Mouse (Mus musculus) midbrain, embryonic 12.5 days (tissue): ENCODE results near the gene Psmc1. TPM values are rescaled to one million over a fixed set of nuclear protein-coding genes. Genes with fewer than 3 reads are reported as not detected.
A peak's percentile ranks its signal among the peaks of the same experiment; 100 is the strongest.

ENCODE experiments used
- ATAC-seq: fragments of 200-750 bp; cut with Nextera tagmentation; 2 replicates; pipeline ENCODE4 v1.8.0; 2017; ENCODE audit warnings: low read depth, moderate TSS enrichment, moderate library complexity; ENCODE audit not compliant: low FRiP score
- H3K27ac ChIP-seq: fragments of 300-500 bp; sonication (generic); replicated peaks from 2 replicates; pipeline ENCODE4 v1.5.1; 2016; ENCODE audit warnings: mild to moderate bottlenecking
- H3K27me3 ChIP-seq: fragments of 300-500 bp; sonication (generic); 2 replicates; pipeline ENCODE4 v1.6.1; 2016; ENCODE audit warnings: mild to moderate bottlenecking
- H3K36me3 ChIP-seq: fragments of 300-500 bp; sonication (generic); 2 replicates; pipeline ENCODE4 v1.6.1; 2016
- H3K4me1 ChIP-seq: fragments of 300-500 bp; sonication (generic); 2 replicates; pipeline ENCODE4 v1.6.1; 2016
- H3K4me2 ChIP-seq: fragments of 300-500 bp; sonication (generic); replicated peaks from 2 replicates; pipeline ENCODE4 v1.6.1; 2016; ENCODE audit warnings: mild to moderate bottlenecking, moderate library complexity
- H3K4me3 ChIP-seq: fragments of 300-500 bp; sonication (generic); 2 replicates; pipeline ENCODE4 v1.5.1; 2016; ENCODE audit warnings: mild to moderate bottlenecking
- H3K9ac ChIP-seq: fragments of 300-500 bp; sonication (generic); replicated peaks from 2 replicates; pipeline ENCODE4 v1.6.1; 2016; ENCODE audit warnings: mild to moderate bottlenecking, moderate library complexity
- H3K9me3 ChIP-seq: fragments of 300-500 bp; sonication (generic); 2 replicates; pipeline ENCODE4 v1.6.1; 2016; ENCODE audit warnings: mild to moderate bottlenecking
- WGBS: fragments of 180-500 bp; shearing (Covaris S2); methylation state at CpG from one replicate; pipeline ENCODE4 v1.1.7; 2016; 5-methylcytosine and 5-hydroxymethylcytosine counted together
- polyA plus RNA-seq: library from polyadenylated mRNA; unstranded; fragments of >200 nt; fragmentation: Nextera tagmentation; extraction: Ambion mirVana; gene quantifications from 2 replicates; pipeline ENCODE4 v1.2.1, GENCODE M21; 2016

Psmc1 gene
- polyA plus RNA-seq, 1 experiment from 2014 or later: 328 TPM

DNA sequence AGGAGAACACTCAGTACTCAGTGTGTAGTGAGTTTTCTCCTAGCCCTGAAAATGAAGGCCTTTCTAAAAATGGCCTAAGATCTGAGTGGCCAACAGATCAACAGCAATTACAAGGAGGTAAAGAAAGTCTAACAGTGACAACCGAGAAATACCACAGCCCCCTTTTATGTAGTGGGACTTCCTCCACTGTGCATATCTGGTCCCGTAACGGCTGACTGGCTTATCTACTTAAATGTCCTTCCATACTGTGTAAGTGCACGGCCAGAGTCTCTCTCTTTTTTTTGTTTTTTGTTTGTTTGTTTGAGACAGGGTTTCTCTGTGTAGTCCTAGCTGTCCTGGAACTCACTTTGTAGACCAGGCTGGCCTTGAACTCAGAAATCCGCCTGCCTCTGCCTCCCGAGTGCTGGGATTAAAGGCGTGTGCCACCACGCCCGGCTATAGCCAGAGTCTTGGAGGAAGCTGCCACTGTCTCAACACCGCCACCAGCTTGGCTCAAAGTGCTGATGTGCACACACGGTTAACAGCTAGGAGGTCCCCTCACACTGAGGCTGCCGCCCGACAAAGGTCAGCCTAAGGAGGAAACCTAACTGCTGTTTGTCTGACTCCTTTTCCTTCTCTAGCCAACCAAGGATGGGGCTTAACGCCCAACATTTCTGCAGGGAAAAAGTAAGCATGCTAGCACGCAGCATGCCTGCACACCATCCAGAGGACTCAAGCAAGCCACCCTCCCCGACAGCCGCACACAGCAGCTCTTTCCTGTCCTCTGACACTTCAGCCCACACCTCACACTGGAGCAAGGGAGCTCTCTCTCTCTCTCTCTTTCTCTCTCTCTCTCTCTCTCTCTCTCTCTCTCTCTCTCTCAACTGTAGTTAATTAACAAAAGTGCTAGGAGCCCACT, 17.3 kb downstream of the Psmc1 start:
- no peak for ATAC-seq
- H3K9ac ChIP-seq: no peak overlapping the region
- H3K4me2 ChIP-seq: no peak overlapping the region
- no peaks in the 10 kb centered on the region for H3K4me1 ChIP-seq
- peaks cover 87% of the 10 kb centered on the region for H3K36me3 ChIP-seq
- no peaks in the 10 kb centered on the region for H3K9me3 ChIP-seq
- 89% methylated on average over 17 of the region's 17 CpGs for WGBS
- no peak overlapping the region for H3K27ac ChIP-seq
- H3K4me3 ChIP-seq: no peak overlapping the region
- H3K27me3 ChIP-seq: no peaks in the 10 kb centered on the region

GRCm38 (mm10) chr12:100127866-100128480, 18.0 kb downstream of the Psmc1 start:
- no peaks in the 10 kb centered on the region for H3K27me3 ChIP-seq
- H3K27ac ChIP-seq: no peak overlapping the region
- H3K9me3 ChIP-seq: no peaks in the 10 kb centered on the region
- WGBS: 81% methylated on average over 8 of the region's 8 CpGs
- no peaks in the 10 kb centered on the region for H3K4me1 ChIP-seq
- H3K4me2 ChIP-seq: no peak overlapping the region
- ATAC-seq: no peak
- peaks cover 90% of the 10 kb centered on the region for H3K36me3 ChIP-seq
- H3K4me3 ChIP-seq: no peak overlapping the region
- H3K9ac ChIP-seq: no peak overlapping the region

- no peaks in the 10 kb centered on the region for H3K27me3 ChIP-seq
- no peak overlapping the region for H3K9ac ChIP-seq
- H3K9me3 ChIP-seq: no peaks in the 10 kb centered on the region
- 90% methylated on average over 6 of the region's 6 CpGs for WGBS
- H3K4me2 ChIP-seq: no peak overlapping the region
- no peak overlapping the region for H3K27ac ChIP-seq
- H3K4me1 ChIP-seq: no peaks in the 10 kb centered on the region
- no peak overlapping the region for H3K4me3 ChIP-seq
- no peak for ATAC-seq
- peaks cover 89% of the 10 kb centered on the region for H3K36me3 ChIP-seq
Measured at GRCm38 (mm10) chr12:100128522-100128921, 18.6 kb downstream of the Psmc1 start.

GRCm38 (mm10) chr12:100128961-100129360, 19.0 kb downstream of the Psmc1 start:
- no peak for ATAC-seq
- Histone ChIP-seq H3K4me2 (no peak overlapping the region), H3K27ac (no peak overlapping the region), H3K4me1 (no peaks in the 10 kb centered on the region), H3K9ac (no peak overlapping the region), H3K27me3 (no peaks in the 10 kb centered on the region), H3K4me3 (no peak overlapping the region), H3K36me3 (peaks cover 89% of the 10 kb centered on the region), H3K9me3 (no peaks in the 10 kb centered on the region)
- WGBS: 89% methylated on average over 8 of the region's 8 CpGs

DNA sequence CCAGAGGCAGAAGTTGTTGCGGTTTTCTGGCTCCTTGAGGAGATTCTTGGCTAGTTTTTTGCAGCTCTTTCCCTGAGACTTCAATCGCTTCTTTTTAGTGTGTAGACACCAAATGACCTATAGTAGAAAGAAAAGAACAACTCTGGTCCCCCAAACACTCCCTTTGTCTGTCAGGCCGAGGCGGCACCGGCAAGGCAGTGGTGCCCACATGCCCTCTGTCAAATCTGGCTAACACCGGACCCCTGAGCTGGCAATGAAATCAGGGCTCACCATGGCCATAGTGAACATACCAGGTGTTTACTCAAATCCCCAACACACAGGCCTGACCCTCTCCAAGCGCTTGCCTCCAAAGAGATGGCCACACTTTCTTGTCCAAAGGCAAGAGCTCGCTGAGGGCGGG, 21.2 kb downstream of the Psmc1 start:
- no peaks in the 10 kb centered on the region for H3K27me3 ChIP-seq
- H3K36me3 ChIP-seq: peaks cover 84% of the 10 kb centered on the region
- H3K4me1 ChIP-seq: no peaks in the 10 kb centered on the region
- no peak overlapping the region for H3K27ac ChIP-seq
- H3K9ac ChIP-seq: no peak overlapping the region
- ATAC-seq: no peak
- H3K4me3 ChIP-seq: no peak overlapping the region
- H3K4me2 ChIP-seq: no peak overlapping the region
- WGBS: 91% methylated on average over 9 of the region's 9 CpGs
- no peaks in the 10 kb centered on the region for H3K9me3 ChIP-seq

- no peaks in the 10 kb centered on the region for H3K9me3 ChIP-seq
- no peaks in the 10 kb centered on the region for H3K27me3 ChIP-seq
- no peak overlapping the region for H3K9ac ChIP-seq
- 0 out of 2 replicates have a peak, but pooled peaks have one; percentile 41 for ATAC-seq
- H3K4me1 ChIP-seq: no peaks in the 10 kb centered on the region
- no peak overlapping the region for H3K4me3 ChIP-seq
- no peak overlapping the region for H3K27ac ChIP-seq
- WGBS: 47% methylated on average over 8 of the region's 8 CpGs
- H3K4me2 ChIP-seq: no peak overlapping the region
- H3K36me3 ChIP-seq: peaks cover 84% of the 10 kb centered on the region
Measured at GRCm38 (mm10) chr12:100131655-100132054, 21.7 kb downstream of the Psmc1 start.

- Histone ChIP-seq H3K9me3 (no peaks in the 10 kb centered on the region), H3K4me3 (no peak overlapping the region), H3K4me2 (no peak overlapping the region), H3K36me3 (peaks cover 89% of the 10 kb centered on the region), H3K9ac (no peak overlapping the region), H3K27me3 (no peaks in the 10 kb centered on the region), H3K27ac (no peak overlapping the region), H3K4me1 (no peaks in the 10 kb centered on the region)
- ATAC-seq: no peak
- 87% methylated on average over 11 of the region's 11 CpGs for WGBS
Measured at GRCm38 (mm10) chr12:100134395-100134936, 24.5 kb downstream of the Psmc1 start.

DNA sequence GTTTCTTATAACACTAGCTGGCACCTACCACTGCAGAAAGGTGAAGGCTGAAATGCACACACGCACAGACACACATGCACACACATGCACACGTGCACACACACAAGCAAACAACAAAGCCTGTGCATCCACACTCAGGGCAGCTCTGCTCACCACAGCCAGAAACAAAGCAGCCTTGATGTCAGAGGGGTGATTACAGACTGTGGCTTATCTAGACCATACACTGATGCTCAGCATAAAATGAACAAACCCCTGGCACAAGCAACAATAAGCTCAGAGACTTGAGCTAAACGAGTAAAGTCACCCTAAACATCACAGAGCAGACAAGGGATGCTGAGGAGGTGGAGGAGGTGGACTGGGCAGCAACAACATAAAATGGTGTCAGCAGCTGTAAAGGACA, 25.2 kb downstream of the Psmc1 start:
- H3K27ac ChIP-seq: no peak overlapping the region
- H3K36me3 ChIP-seq: peaks cover 89% of the 10 kb centered on the region
- H3K27me3 ChIP-seq: no peaks in the 10 kb centered on the region

GRCm38 (mm10) chr12:100142848-100143523, 33.0 kb downstream of the Psmc1 start:
- Histone ChIP-seq H3K4me1 (no peaks in the 10 kb centered on the region), H3K9ac (no peak overlapping the region), H3K9me3 (no peaks in the 10 kb centered on the region), H3K27me3 (no peaks in the 10 kb centered on the region), H3K4me2 (no peak overlapping the region), H3K27ac (no peak overlapping the region), H3K4me3 (no peak overlapping the region), H3K36me3 (peaks cover 90% of the 10 kb centered on the region)
- 94% methylated on average over 11 of the region's 11 CpGs for WGBS
- no peak for ATAC-seq

More for the DNA sequence above, 25.2 kb downstream of the Psmc1 start:
- H3K4me2 ChIP-seq: no peak overlapping the region
- no peaks in the 10 kb centered on the region for H3K9me3 ChIP-seq
- H3K4me1 ChIP-seq: no peaks in the 10 kb centered on the region
- ATAC-seq: no peak
- no peak overlapping the region for H3K4me3 ChIP-seq
- WGBS: 94% methylated on average over 3 of the region's 3 CpGs
- H3K9ac ChIP-seq: no peak overlapping the region

GRCm38 (mm10) chr12:100143737-100144136, 33.8 kb downstream of the Psmc1 start:
- H3K36me3 ChIP-seq: peaks cover 89% of the 10 kb centered on the region

DNA sequence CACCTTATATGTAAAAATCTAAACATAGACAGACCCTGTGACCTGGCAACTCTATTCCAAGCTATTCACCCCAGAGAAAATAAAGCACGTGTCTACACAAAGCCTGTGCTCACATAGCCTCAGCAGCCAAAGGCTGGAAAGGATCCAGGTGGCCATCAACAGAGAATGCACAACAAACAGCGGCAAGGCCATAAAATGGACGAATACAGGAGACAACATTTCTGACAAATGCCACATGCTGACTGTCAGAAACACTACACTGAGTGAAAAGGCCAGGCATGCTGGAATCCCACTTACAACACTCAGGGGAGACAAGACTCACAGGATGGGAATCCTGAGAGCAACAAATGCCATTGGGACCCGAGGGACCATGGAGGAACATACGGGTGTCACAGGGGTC, 34.3 kb downstream of the Psmc1 start:
- no peak overlapping the region for H3K27ac ChIP-seq
- H3K9ac ChIP-seq: no peak overlapping the region
- WGBS: 95% methylated on average over 5 of the region's 5 CpGs
- H3K27me3 ChIP-seq: no peaks in the 10 kb centered on the region
- H3K4me2 ChIP-seq: no peak overlapping the region
- no peaks in the 10 kb centered on the region for H3K9me3 ChIP-seq
- no peak for ATAC-seq
- peaks cover 89% of the 10 kb centered on the region for H3K36me3 ChIP-seq
- no peak overlapping the region for H3K4me3 ChIP-seq
- no peaks in the 10 kb centered on the region for H3K4me1 ChIP-seq

More at GRCm38 (mm10) chr12:100143737-100144136, 33.8 kb downstream of the Psmc1 start:
- Histone ChIP-seq H3K4me1 (no peaks in the 10 kb centered on the region), H3K4me3 (no peak overlapping the region), H3K4me2 (no peak overlapping the region), H3K27ac (no peak overlapping the region), H3K9me3 (no peaks in the 10 kb centered on the region), H3K27me3 (no peaks in the 10 kb centered on the region), H3K9ac (no peak overlapping the region)
- 95% methylated on average over 9 of the region's 9 CpGs for WGBS
- ATAC-seq: no peak

DNA sequence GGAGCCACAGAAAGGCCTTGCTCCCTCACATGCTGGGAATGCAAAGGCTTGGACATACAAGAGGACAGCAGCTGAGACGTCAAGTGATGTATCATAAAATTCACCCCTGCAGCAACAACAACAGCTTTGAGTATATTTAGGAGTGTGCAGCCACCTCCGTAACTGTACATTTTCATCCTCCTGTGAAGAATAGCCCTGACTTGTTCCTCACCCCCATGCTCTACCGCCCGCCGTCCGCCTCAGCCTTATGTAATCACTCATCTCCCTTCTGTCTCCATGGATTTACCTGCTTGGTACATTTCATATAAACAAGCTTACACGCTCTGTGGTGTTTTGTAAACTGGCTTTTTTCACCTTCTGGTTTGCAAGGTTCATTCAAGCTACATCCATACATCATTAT, 42.5 kb downstream of the Psmc1 start:
- no peak overlapping the region for H3K4me2 ChIP-seq
- peaks cover 35% of the 10 kb centered on the region for H3K36me3 ChIP-seq
- no peaks in the 10 kb centered on the region for H3K9me3 ChIP-seq
- WGBS: 94% methylated on average over 7 of the region's 7 CpGs
- no peaks in the 10 kb centered on the region for H3K4me1 ChIP-seq
- no peak for ATAC-seq
- H3K27ac ChIP-seq: no peak overlapping the region
- H3K9ac ChIP-seq: no peak overlapping the region
- no peak overlapping the region for H3K4me3 ChIP-seq
- no peaks in the 10 kb centered on the region for H3K27me3 ChIP-seq
